Mouse (Mus musculus) olfactory bulb, adult 2 months (tissue): Measurements from ENCODE around the gene Cpm. TPM values are rescaled to one million over a fixed set of nuclear protein-coding genes. Genes with fewer than 3 reads are reported as not detected.
"Not testable (repeated sequence)": the region's sequence is repeated elsewhere in the genome, so short reads cannot be mapped to it uniquely, and the experiment has no call there.

Source experiments
- H3K27ac ChIP-seq: fragments of 200-500 bp; 2 replicates; pipeline ENCODE4 v1.5.1; 2012; ENCODE audit warnings: low read depth, low read length; ENCODE audit not compliant: insufficient read depth
- H3K4me1 ChIP-seq: fragments of 200-500 bp; 2 replicates; pipeline ENCODE4 v1.6.1; 2012; ENCODE audit warnings: low read length; ENCODE audit not compliant: control insufficient read depth, insufficient read depth
- H3K4me3 ChIP-seq: fragments of 200-500 bp; 2 replicates; pipeline ENCODE4 v1.5.1; 2012; ENCODE audit warnings: mild to moderate bottlenecking, low read depth, low read length, moderate library complexity; ENCODE audit not compliant: insufficient read depth
- CTCF ChIP-seq: fragments of 200-500 bp; IDR thresholded peaks from 2 replicates; pipeline ENCODE4 v1.5.1; 2012; ENCODE audit warnings: low read depth, mild to moderate bottlenecking, low read length, moderate library complexity; ENCODE audit not compliant: insufficient read depth
- POLR2A ChIP-seq: fragments of 200-500 bp; IDR thresholded peaks from 2 replicates; pipeline ENCODE4 v1.6.1; 2012; ENCODE audit warnings: mild to moderate bottlenecking, low read depth, low read length, moderate library complexity; ENCODE audit not compliant: insufficient read depth
- WGBS: fragments of 180-500 bp; shearing (Covaris S2); methylation state at CpG from one replicate; pipeline ENCODE4 v1.1.7; 2018; 5-methylcytosine and 5-hydroxymethylcytosine counted together
- polyA plus RNA-seq: library from polyadenylated mRNA; stranded (reverse); fragments of >200 nt; gene quantifications from 2 replicates; pipeline ENCODE4 v1.2.4, GENCODE M21; 2012; ENCODE audit warnings: low replicate concordance; ENCODE audit not compliant: missing spikeins, insufficient read depth, insufficient read length

Gene Cpm
- polyA plus RNA-seq, 1 experiment, result not detected

- TF ChIP-seq CTCF, result no peak
- TF ChIP-seq POLR2A, result no peak
- 92% methylated on average over 10 of the region's 10 CpGs for WGBS
- Histone ChIP-seq H3K27ac (no peak overlapping the region), H3K4me1 (peaks cover 3% of the 10 kb centered on the region; the same call in 1 of the 2 replicates), H3K4me3 (no peak overlapping the region)
These were observed 30.9 kb upstream of the Cpm start for GRCm38 (mm10) chr10:117598266-117598950.

GRCm38 (mm10) chr10:117598951-117599572, 30.2 kb upstream of the Cpm start:
- not testable (repeated sequence) for H3K27ac ChIP-seq, H3K4me3 ChIP-seq, H3K4me1 ChIP-seq
- WGBS, result 94% methylated on average over 8 of the region's 8 CpGs

GRCm38 (mm10) chr10:117601146-117602035, 27.9 kb upstream of the Cpm start:
- Histone ChIP-seq H3K27ac (no peak overlapping the region), H3K4me3 (no peak overlapping the region), H3K4me1 (peaks cover 3% of the 10 kb centered on the region; the same call in 1 of the 2 replicates)
- TF ChIP-seq POLR2A, result no peak
- TF ChIP-seq CTCF, result no peak
- 91% methylated on average over 8 of the region's 8 CpGs for WGBS

- TF ChIP-seq POLR2A, result no peak
- TF ChIP-seq CTCF, result no peak
- Histone ChIP-seq H3K4me1 (peaks cover 3% of the 10 kb centered on the region; the same call in 1 of the 2 replicates), H3K4me3 (no peak overlapping the region), H3K27ac (no peak overlapping the region)
- WGBS, result 97% methylated on average over 3 of the region's 3 CpGs
These were observed 26.8 kb upstream of the Cpm start for GRCm38 (mm10) chr10:117602325-117603129.

GRCm38 (mm10) chr10:117603130-117603833, 26.0 kb upstream of the Cpm start:
- Histone ChIP-seq H3K4me1 (peaks cover 3% of the 10 kb centered on the region; the same call in 1 of the 2 replicates), H3K4me3 (no peak overlapping the region), H3K27ac (no peak overlapping the region)
- WGBS, result 91% methylated on average over 8 of the region's 8 CpGs
- no peak for TF ChIP-seq CTCF
- TF ChIP-seq POLR2A, result no peak

GRCm38 (mm10) chr10:117603834-117604623, 25.3 kb upstream of the Cpm start:
- WGBS, result 56% methylated on average over 14 of the region's 14 CpGs
- TF ChIP-seq CTCF, result no peak
- TF ChIP-seq POLR2A, result no peak

GRCm38 (mm10) chr10:117604624-117605282, 24.5 kb upstream of the Cpm start:
- 89% methylated on average over 8 of the region's 8 CpGs for WGBS
- TF ChIP-seq POLR2A (no peak), CTCF (no peak)
- peaks cover 3% of the 10 kb centered on the region; the same call in 1 of the 2 replicates for H3K4me1 ChIP-seq
- H3K27ac ChIP-seq, result no peak overlapping the region
- H3K4me3 ChIP-seq, result no peak overlapping the region

More at GRCm38 (mm10) chr10:117603834-117604623, 25.3 kb upstream of the Cpm start:
- Histone ChIP-seq H3K4me1 (peaks cover 3% of the 10 kb centered on the region; the same call in 1 of the 2 replicates), H3K27ac (no peak overlapping the region), H3K4me3 (no peak overlapping the region)
